Mouse (Mus musculus) megakaryocyte, embryonic 14.5 days (primary cell): ENCODE results near the gene Tgfbi.

Experiments used
- FLI1 ChIP-seq: IDR thresholded peaks from 2 replicates; pipeline ENCODE4 v1.6.1; 2012; ENCODE audit warnings: low read length, inconsistent platforms, mixed read lengths
- GATA1 ChIP-seq: IDR thresholded peaks from 3 replicates; pipeline ENCODE4 v1.6.1; 2012; ENCODE audit warnings: mixed read lengths, low read length, inconsistent platforms, borderline replicate concordance

DNA sequence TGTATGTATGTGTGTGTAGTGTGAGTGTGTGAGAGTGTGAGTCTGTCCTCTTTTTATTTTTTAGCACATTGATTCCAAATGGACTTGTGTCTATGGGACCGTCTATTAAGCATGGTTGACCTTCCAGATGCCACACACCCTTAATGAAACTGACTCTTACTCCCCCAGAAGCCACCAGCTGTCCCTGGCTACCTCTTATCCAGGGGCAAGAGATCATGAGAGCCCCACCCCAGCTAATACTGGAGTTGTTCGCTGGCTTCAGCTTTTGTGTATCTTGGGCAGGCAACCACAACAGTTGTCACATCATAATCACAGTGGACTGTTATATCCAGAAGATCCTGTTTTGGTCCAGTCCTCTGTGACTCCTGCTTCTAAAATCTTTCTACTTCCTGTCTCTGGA, 40.7 kb downstream of the Tgfbi start:
- TF ChIP-seq GATA1 (no peak), FLI1 (no peak)
